Mouse (Mus musculus): ENCODE measurements around the gene Lmbr1.
"Not testable (repeated sequence)": the region's sequence is repeated elsewhere in the genome, so short reads cannot be mapped to it uniquely, and the experiment has no call there.

Gene Lmbr1

DNA sequence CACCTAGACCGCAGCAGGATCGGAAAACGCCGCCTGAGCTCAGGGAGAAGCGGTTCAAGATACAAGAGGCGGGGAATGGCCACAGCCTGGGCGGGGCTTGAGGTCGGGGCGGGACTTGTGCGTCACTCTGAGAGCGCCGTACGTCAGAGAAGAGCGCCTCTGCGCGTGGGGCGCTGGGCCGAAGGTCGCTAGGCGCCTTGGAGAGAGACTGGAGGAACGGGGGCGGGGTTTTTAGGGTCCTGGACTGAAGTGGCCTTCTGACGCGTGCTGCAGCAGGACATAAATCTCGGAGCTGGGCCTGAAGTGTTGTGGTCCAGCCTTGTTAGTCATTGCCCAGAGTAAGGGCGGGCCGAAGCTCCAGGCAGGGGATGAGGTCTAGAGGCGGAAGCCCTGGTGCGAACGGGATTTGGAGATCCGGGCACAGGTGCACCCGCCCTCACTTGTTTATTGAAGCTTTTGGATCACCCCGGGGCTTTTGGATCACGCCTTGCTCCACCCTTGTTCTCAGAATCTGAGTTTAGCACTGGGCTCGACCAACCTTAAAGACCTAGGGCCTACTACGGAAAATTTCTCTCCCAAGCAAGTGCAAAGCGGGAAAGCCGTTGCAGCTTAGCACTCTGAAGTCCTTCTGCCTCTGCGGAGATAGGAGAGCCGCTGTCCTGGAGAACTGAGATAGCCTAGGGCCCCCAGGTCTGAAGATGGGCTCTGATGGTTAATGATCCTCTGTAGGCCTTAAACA lies at the start of gene Lmbr1:
Gene Lmbr1, minus strand, starts transcription at position 93 of the 739 bp plus-strand sequence.
- peak; percentile 96 for DNase-seq (ENCODE audit: low read depth, low spot score)

DNA sequence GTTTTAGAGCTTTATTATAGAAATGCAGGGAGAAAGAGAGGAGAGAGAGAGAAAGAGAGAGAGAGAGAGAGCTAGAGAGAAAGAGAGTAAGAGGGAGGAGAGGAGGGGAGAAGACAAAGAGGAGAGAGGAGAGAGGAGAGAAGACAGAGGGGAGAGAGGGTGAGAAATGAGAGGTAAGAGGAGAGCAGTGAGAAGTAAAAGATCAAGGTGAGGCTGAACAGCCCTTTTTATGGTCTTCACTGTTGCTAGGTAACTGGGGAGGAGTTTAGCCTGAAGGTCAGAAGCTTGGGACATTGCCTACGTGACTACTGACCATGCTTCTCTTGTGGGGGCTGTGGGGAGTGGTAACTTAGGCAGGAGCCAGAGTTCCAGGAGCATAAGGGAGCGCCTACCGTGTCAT lies 45.1 kb upstream of the Lmbr1 start:
- DNase-seq (ENCODE audit: low read depth, low spot score): not testable (repeated sequence)

DNA sequence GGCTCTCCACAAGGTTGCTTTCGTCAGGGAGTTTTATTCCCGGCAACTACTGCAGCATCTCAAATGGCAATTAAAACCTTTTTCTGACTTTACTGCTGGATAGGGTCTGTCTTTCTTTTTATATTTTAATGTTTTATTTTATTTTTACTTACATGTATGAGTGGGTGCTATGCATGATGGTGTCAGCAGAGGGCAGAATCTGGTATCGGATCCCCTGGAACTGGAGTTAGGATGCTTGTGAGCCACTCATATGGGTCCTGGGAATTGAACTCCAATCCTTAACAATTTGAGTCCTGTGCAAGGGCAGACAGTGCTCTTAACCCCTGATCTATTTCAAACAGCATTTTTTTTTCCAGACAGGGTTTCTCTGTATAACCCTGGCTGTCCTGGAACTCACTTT lies 34.9 kb upstream of the Lmbr1 start:
- no peak for DNase-seq (ENCODE audit: low read depth, low spot score)

DNA sequence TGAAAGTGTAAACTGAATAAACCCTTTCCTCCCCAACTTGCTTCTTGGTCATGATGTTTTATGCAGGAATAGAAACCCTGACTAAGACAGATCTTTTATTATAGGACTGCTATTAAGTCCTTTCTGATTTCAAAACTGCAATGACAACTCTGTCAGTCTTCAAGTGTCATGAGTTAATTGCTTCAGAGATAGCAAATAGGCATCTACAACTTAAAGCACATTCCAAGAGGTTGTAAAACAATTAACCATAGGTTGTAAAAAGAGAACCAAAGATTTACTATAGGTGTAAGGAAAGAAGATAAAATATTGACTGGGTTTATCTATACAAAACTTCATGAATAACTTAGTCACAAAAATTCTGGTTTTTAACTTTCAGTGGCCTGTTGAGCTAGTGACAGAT lies 32.7 kb upstream of the Lmbr1 start:
- no peak for DNase-seq (ENCODE audit: low read depth, low spot score)

DNA sequence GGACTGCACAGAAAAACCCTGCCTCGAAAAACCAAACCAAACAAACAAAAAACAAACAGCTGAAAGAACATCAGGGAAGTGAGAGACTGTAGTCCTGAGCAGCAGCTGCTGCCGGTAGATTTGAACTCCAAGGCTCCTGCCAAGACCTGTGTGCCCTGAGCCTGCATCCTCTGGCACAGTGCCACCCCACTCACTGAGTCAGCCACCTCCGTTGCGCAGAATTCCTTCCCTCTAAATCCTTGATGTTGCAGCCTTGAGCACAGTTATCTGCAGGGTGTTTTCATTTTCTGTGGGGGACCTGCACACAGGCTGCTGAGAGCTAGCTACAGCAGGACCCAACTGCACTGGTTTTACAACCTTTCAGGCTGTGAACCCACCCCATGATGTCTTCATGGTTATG lies 20.2 kb upstream of the Lmbr1 start:
- no peak for DNase-seq (ENCODE audit: low read depth, low spot score)

DNA sequence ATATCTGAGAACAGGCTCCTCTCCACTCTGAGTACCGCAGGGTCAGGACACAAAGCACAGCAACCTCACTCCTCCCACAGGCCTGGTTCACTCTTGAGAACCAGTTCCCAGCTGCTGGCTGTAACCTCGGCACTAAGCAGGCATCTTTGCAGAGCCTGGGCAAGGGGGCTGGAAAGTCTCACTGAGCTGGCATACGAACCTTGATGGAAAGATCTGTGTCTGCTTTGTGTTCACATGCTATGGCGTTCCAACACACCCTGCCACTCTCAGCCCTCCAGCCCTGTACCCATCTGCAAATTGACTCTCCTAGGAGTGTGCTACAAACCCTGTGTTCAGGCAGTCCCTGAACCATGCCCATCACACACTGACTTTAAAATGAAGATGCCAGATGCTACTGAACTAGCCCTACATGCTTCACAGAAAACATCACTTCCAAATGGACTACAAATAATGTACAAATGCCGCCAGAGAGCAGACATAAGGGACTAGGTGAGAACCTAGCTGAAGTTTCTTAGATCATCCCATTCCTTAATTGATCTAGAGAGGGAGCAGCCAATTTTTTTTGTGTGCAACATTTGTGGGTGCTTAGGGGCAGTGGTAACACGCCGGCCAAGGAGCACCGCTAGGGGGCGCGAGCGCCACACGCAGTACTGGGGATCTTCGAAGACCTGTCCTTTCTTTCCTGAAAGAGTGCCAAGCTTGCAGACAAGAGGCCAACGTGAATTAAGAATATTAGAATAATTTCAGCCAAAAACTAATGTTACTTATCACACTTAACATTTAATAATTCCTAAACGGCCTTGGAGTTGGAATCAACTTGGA lies 11.0 kb upstream of the Lmbr1 start:
- DNase-seq (ENCODE audit: low read depth, low spot score): peak; percentile 81

DNA sequence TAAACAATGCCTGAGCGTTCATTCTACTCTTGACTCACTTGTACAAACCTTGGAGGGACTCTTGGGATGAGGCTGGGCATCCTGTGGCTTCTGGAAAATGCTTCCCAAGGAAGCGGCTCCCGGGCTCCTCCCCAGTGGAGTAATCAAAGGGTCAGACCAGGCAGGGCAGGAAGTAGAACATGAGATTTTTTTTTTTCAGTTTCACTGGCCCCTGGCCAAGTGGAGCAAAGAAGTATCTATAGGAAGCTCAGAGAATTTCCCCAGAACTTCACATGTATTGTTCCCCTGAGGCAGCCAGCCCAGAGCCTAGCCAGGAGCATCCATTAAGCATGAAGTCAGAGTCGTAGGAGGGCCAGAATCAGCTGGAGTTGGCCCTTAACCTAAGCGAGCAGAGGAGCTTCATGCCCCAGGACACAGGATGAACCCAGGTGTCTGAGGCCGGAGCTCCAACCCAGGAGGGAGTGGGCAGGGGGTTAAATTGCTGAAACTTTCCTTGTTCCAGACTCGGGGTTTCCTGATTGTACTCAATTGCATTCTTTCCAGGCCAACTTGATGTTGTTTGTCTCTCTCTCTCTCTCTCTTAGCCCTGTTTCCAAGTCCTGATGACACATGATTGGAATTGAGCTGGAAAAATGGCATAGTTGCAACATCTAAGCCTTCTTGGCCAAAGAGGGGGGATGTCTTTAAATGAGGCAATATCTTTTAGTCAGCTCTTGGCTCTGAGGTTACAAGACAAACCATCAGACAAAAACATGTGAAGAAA lies 10.2 kb upstream of the Lmbr1 start:
- DNase-seq (ENCODE audit: low read depth, low spot score): peak; percentile 23

DNA sequence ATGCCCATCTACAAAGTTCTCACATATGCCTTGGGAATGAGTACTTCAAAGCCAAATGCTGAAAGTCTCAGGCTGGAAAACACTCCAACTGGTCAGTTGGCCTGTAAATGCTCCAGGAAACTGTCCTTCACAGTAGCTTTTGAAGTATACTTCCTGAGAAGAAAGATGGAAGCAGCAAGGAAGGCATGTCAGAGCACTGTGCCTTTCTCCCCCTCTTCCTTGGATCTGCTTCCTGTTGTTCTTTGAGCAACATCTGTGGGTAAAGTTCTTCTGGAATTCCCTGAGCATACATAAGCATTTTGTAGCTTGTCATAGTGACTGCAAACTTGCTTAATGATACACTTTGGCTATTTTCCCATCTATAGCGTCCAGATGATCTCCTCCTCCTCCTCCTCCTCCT lies 9.4 kb upstream of the Lmbr1 start:
- DNase-seq (ENCODE audit: low read depth, low spot score): no peak

DNA sequence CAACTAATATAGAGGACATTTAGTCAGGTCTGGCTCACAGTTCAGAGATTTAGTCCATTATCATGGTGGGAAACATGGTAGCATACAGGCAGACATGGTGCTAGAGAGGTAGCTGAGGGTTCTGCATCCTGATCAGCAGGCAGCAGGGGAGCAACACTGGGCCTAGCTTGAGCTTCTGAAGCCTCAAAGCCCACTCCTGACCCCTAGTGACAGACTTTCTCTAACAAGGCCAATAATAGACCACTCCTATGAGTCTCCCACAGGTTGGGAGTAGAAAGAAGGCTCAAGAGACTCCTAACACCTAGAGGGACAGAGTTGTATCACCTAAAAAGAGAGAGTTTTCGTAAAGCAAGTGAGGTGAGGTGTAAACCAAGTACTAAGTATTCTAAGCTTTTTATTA lies 4.6 kb upstream of the Lmbr1 start:
- DNase-seq (ENCODE audit: low read depth, low spot score): no peak

DNA sequence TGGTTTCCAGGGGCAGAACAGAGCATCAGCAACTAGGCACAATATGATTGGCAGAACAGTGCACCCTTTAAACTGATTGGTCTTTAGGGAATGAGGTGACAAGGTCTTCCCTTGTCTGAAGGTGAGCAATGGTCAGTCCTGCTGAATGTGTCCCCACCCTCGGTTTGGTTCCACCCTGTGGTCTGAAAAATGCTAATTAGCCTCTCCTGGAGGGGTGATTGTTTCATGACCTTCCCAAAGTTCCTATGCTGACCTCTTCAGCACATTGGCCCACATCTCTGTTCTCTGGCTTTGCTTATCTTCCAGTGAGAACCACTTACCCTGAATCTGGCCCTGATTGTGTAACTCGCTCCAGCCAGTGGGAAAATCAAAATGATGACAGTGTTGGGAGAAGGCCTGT lies 1.9 kb upstream of the Lmbr1 start:
- DNase-seq (ENCODE audit: low read depth, low spot score): no peak

DNA sequence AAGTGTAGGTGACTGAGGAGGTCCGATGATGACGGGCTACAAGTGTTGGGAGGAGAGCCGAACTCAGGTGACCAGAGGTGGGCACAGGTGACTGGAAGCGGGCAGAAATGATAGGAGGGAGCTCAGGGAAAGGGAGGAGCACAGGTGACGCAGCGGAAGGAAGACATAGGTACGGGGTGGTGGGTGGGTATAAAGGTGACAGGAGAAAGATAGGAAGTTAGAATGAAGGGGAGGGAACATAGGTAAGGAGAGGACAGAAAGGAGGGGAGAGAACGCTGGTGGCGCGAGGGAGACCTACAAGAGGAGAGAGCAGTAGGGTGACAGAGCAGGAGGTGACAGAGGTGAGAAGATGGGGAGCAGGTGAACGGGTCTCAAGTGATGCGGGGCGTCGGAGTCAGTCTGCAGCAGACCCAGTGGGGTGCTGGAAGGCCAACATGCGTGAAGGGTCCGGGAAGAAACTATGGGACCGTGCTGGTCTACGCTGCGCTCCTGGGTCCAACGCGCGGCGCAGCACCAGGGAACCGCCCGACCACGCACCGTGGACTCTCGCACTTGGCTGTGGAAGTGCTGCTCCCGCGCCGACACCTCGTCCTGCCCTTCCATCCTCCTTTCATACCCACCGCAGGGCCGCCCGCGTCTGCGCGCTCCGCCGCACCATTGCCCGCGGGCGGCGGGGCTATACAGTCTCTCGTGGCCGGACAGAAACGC lies 446 bp downstream of the Lmbr1 start:
- no peak for DNase-seq (ENCODE audit: low read depth, low spot score)

DNA sequence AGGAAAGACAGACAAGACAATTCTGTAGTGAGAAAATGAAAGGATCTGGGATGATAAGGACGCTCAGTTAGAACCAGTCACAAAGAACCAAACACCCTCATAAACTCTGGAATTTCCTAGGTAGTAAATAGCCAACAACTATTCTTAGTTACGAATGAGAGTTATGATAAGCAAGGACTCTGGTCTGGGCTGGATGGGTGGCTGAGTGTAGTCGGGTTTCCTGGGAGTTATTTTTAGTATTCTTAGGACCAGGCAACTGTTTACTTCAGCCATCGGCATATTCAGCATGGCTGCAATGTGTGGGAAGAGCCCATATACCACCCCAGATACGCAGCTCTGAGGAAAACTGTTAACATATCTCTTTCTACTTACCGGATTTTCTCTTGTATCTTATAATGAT lies 14.7 kb downstream of the Lmbr1 start:
- DNase-seq (ENCODE audit: low read depth, low spot score): no peak

DNA sequence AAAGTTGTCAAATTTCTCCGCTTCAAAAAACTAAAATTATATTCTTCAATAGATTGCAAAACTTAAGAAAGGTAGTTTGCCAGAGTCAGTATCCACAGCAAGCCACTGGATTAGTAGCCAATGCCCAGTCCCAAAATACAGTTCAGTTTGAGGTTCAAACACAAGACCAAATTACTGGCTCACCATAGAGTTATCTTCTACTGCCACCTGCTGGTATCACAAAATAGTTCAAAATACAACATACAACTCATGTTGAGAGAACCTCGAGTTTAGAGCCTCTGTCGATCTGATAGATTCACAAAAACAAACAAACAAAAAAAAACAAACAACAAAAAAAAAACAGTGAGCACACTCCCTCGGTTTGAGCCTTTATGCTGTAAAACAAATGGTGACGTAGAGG lies 42.4 kb downstream of the Lmbr1 start:
- peak; percentile 36 for DNase-seq (ENCODE audit: low read depth, low spot score)

DNA sequence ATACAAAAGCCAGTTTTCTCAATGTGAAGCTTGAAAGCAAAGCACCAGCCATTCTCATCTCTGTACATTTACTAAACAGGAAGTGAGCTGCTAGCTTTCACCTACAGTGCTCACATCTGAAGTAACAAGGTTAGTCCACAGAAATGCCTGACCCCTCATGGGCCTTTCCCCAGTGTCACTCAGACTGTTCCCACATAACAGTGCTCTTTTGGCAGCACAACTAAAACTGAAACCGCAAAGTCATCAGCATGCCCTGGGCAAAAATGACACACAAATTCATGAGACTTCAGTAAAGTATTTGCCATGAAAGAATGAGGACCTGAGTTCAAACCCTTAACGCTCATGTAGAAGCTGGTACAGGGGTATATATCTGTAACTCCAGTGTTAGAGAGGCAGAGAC lies 55.7 kb downstream of the Lmbr1 start:
- no peak for DNase-seq (ENCODE audit: low read depth, low spot score)

DNA sequence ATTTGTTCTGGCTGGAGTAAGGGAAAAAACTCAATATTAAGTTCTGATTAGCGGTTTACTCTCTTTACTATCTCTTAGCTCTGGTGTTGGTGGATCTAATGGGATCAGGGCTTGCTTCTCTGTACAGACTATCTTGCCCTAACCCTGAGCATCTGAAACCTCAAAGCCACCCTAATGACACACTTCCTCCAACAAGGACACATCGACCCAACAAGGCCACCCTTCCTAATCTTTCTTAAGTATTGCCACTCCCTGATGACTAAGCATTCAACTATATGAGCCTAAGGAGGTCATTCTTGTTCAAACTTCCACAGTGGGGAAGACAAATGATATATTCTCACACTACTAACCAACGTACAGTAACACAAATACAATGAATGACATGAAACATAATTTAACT lies 69.0 kb downstream of the Lmbr1 start:
- DNase-seq (ENCODE audit: low read depth, low spot score): no peak

DNA sequence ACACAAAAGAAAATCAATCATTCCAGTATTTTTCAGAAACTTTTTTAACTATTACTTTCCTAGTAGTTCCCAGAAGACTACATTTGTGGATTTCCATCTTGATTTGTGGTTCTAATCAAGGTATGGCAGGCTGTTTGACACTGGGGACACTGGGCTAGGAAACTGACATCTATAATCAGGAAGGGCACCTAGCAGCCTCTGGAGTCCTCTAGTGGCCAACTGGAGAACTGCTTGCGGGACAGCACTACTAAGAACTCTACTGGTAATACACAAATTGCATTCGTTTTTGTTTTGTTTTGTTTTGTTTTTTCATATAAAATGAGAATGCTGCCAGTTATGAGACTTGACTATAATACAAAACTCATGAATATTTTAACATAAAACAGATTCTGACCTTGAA lies 85.0 kb downstream of the Lmbr1 start:
- DNase-seq (ENCODE audit: low read depth, low spot score): peak; percentile 61

DNA sequence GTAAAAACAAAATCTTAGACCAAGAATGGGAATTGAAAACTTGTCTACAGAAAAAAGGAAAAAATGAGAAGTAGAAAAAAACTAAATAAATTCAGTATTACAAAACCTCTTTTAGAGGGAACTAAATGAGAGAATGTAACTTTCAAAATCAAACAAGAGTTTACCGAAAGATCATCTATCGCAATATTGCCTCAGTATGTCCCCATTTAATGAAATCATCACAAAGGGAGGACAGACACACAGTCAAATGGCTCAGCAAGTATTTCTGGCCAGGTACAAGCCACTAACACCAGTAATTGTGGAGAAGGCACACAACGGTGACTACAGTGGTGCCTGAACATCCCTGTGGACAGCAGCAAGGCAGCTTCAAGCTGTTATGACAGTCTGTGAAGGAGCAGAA lies 88.1 kb downstream of the Lmbr1 start:
- no peak for DNase-seq (ENCODE audit: low read depth, low spot score)

DNA sequence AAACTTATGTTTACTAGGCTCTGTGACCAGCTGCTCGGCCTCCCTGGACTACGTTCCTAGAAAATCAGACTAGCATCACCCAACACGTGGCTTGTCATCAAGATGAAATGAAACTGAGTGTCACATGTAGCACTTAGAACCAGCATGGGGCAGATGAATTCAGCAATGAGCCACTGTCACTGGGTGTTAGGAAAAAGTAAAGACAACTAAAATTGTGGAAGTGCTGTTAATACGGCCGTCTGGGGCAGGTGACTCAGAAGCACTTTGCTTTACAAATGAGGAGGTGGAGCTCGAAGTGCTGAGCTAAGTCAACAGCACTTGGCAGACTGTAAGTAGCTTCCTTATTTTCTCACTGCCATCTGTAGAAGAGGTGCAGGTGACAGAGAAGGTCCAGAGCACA lies 88.5 kb downstream of the Lmbr1 start:
- no peak for DNase-seq (ENCODE audit: low read depth, low spot score)

DNA sequence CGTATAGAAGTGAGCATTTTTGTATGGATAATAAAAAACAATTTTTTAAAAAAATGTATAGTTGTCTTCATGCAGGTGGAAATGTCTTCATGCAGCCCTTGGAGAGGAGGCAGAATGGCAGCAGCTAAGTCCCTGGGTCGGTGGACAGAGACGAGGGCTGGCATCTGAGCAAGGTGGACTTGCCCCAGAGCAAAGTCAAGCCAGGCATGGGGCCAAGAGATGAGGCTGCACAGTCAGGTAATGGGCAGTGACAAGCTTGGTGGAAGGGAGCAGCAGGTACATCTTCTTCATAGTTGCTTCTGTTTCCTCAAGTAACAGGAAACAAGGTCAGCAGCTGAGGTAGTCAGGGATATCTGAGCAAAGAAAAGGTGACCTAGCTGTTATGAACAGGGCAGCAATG lies 97.1 kb downstream of the Lmbr1 start:
- no peak for DNase-seq (ENCODE audit: low read depth, low spot score)

DNA sequence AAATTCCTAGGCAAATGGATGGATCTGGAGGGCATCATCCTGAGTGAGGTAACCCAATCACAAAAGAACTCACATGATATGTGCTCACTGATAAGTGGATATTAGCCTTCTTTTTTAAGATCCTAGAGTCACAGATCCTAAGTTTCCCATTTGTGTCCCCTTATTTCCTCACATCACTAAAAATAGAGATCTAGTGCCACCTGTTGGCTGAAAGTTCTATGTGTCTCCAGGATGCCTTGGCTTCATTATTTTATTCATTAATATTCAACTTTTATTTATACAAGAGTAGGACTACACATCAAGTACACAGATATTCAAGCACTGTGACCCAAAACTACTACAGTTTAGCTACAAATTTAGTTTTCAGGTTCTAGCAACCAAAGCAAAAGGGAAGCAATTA lies 103.4 kb downstream of the Lmbr1 start:
- DNase-seq (ENCODE audit: low read depth, low spot score): peak; percentile 12

DNA sequence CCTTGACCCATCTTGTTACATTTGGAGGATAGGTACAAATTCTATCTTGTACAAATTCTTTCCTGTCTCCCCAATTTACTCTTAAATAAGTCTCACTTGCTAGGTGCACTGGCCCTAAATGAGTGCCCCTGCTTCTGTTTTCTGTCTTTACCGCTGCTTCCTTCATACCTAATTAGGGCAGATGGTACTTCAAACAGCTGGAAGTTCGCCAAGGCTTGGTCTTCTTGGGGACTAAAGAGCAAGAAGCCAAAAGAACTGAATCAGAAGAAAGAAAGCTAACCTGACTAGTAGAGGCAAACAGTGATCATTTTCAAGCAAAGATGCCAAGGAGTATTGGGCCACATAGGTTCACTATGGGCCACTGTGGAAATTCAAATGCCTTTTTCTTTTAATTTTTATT lies 104.8 kb downstream of the Lmbr1 start:
- DNase-seq (ENCODE audit: low read depth, low spot score): no peak

DNA sequence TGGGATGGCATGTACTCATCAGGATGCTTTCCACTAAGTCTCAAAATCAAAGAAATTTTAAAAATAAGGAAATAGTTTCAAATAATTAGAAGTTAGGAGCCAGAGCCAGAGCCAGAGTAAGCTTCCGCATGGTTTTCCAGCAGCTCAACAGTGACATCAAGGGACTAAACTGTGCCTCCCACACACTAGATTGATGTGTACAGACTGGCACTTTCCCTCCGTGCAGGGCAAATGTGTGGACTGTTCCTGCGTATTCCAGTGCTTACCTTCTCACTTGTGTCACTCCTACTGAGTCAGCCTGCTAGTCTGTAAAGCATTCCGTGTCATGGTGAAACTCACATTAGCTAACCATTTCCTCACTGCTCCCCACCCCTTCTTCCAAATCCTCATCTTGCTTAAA lies 107.3 kb downstream of the Lmbr1 start:
- DNase-seq (ENCODE audit: low read depth, low spot score): no peak
